Mouse (Mus musculus) heart, postnatal 36 days (tissue): ENCODE data around the gene Olfr322. TPM values are rescaled to one million over a fixed set of nuclear protein-coding genes. Genes with fewer than 3 reads are reported as not detected.
"Not testable (repeated sequence)": the region's sequence is repeated elsewhere in the genome, so short reads cannot be mapped to it uniquely, and the experiment has no call there.

Source experiments
- DNase-seq, 2 experiments: peaks; one replicate each; pipeline ENCODE4 v3.0.0; 2021 to 2022
- intact Hi-C: fragments of 180-260 bp; cut with DNase I; formaldehyde crosslinking; loops from one replicate; pipeline ENCODE4 v1.15.1; 2025
- total RNA-seq, 2 experiments: library from RNA; stranded (reverse); gene quantifications; 2 replicates each; pipeline ENCODE4 v1.2.3; 2021

Gene Olfr322
- total RNA-seq, 2 experiments from 2014 or later = not detected

- intact Hi-C loops = not testable (repeated sequence)
Measured at GRCm38 (mm10) chr11:58717723-58718122, 59.1 kb downstream of the Olfr322 start.

More at GRCm38 (mm10) chr11:58717723-58718122, 59.1 kb downstream of the Olfr322 start:
- not testable (repeated sequence) for DNase-seq

Other genes starting within 250 kb of the Olfr322 start
- gene 1810065E05Rik, start 237.7 kb upstream of the Olfr322 start, total RNA-seq = not detected
- gene Gm12253, start 226.2 kb upstream of the Olfr322 start, total RNA-seq = not detected
- not detected for gene Lypd9, start 205.9 kb upstream of the Olfr322 start, total RNA-seq
- not detected for gene Olfr30, start 196.5 kb upstream of the Olfr322 start, total RNA-seq
- gene Olfr332, start 166.2 kb upstream of the Olfr322 start, total RNA-seq = not detected
- gene Olfr331, start 156.2 kb upstream of the Olfr322 start, total RNA-seq = not detected
- not detected for gene Olfr330, start 123.9 kb upstream of the Olfr322 start, total RNA-seq
- not detected for gene Olfr329-ps, start 112.4 kb upstream of the Olfr322 start, total RNA-seq
- gene Olfr328, start 103.1 kb upstream of the Olfr322 start, total RNA-seq = not detected
- gene Olfr224, start 88.2 kb upstream of the Olfr322 start, total RNA-seq = under 1 TPM in 1 of 2 experiments, not detected in 1; 0.17 TPM
- gene Olfr325, start 81.1 kb upstream of the Olfr322 start, total RNA-seq = not detected
- not detected for gene Olfr324, start 63.7 kb upstream of the Olfr322 start, total RNA-seq
- 10 to 100 TPM in 1 of 2 experiments, 1 to 10 TPM in 1; 7.7 to 15.5 TPM for gene 2210407C18Rik, start 42.7 kb upstream of the Olfr322 start, total RNA-seq
- gene Olfr323, start 28.3 kb upstream of the Olfr322 start, total RNA-seq = not detected
- not detected for gene Trim58, start 18.3 kb upstream of the Olfr322 start, total RNA-seq
- not detected for gene Olfr320, start 22.3 kb downstream of the Olfr322 start, total RNA-seq
- gene Olfr319, start 40.4 kb downstream of the Olfr322 start, total RNA-seq = not detected
- gene Olfr318, start 65.2 kb downstream of the Olfr322 start, total RNA-seq = not detected
- not detected for gene Olfr317, start 80.4 kb downstream of the Olfr322 start, total RNA-seq
- gene Olfr316, start 94.0 kb downstream of the Olfr322 start, total RNA-seq = not detected
- gene Olfr315, start 114.4 kb downstream of the Olfr322 start, total RNA-seq = not detected
- not detected for gene Olfr314, start 124.2 kb downstream of the Olfr322 start, total RNA-seq
- gene Fam183b, start 143.2 kb downstream of the Olfr322 start, total RNA-seq = not detected
- gene Olfr313, start 156.2 kb downstream of the Olfr322 start, total RNA-seq = not detected
- not detected for gene Olfr312, start 170.5 kb downstream of the Olfr322 start, total RNA-seq
- not detected for gene Olfr311, start 180.5 kb downstream of the Olfr322 start, total RNA-seq
- 1 to 10 TPM; 1.5 to 2.5 TPM for gene Gm12258, start 188.4 kb downstream of the Olfr322 start, total RNA-seq
- gene 2810021J22Rik, start 208.4 kb downstream of the Olfr322 start, total RNA-seq = 1 to 10 TPM; 1.6 to 2.0 TPM
- 1 to 10 TPM; 3.4 to 3.7 TPM for gene Zfp39, start 245.4 kb downstream of the Olfr322 start, total RNA-seq